Mouse (Mus musculus) CD4-positive, CD25-positive, alpha-beta regulatory T cell, adult 9 weeks (primary cell): ENCODE data around the gene Psmb1. TPM values are rescaled to one million over a fixed set of nuclear protein-coding genes. Genes with fewer than 3 reads are reported as not detected.

Experiments
- polyA plus RNA-seq: library from polyadenylated mRNA; unstranded; fragments of 100-300 nt; shearing (Covaris generic); gene quantifications from one replicate; pipeline ENCODE4 v1.2.1, GENCODE M21; 2017

Gene Psmb1
- polyA plus RNA-seq: 305 TPM

GRCm38 (mm10) chr17:15499656-15500394 is at the start of gene Psmb1, which contains the start of gene Tbp:
Gene Psmb1, minus strand, starts transcription at chr17:15499751.
Gene Tbp, plus strand, starts transcription at chr17:15499888.

GRCm38 (mm10) chr17:15526986-15527810 is 27.6 kb upstream of the Psmb1 start, which contains the start of gene Pdcd2:
Gene Pdcd2, minus strand, starts transcription at chr17:15527301.

Other genes starting within 250 kb of the Psmb1 start
- 0.15 TPM for gene Dll1, start 122.9 kb downstream of the Psmb1 start, polyA plus RNA-seq
- 58.2 TPM for gene Fam120b, start 103.5 kb downstream of the Psmb1 start, polyA plus RNA-seq
- gene Tbp, start 137 bp upstream of the Psmb1 start, polyA plus RNA-seq: 62.5 TPM
- gene Pdcd2, start 27.6 kb upstream of the Psmb1 start, polyA plus RNA-seq: 23.1 TPM
- gene Prdm9, start 64.6 kb upstream of the Psmb1 start, polyA plus RNA-seq: 10.2 TPM
- gene Chd1, start 205.2 kb upstream of the Psmb1 start, polyA plus RNA-seq: 10.9 TPM